Mouse (Mus musculus) liver, adult 2 months (tissue): ENCODE results near the gene Slc9a3r2.

Source experiments
- CTCF ChIP-seq: fragments of 200-500 bp; IDR thresholded peaks from 2 replicates; pipeline ENCODE4 v1.5.1; 2011; ENCODE audit warnings: low read depth, low read length, control low read depth
- POLR2A ChIP-seq: fragments of 200-500 bp; IDR thresholded peaks from 2 replicates; pipeline ENCODE4 v1.6.1; 2011; ENCODE audit warnings: low read length, control low read depth; ENCODE audit not compliant: insufficient read depth; ENCODE audit errors: extremely low read depth

- TF ChIP-seq CTCF (no peak), POLR2A (peak; percentile 65)
Observed at GRCm38 (mm10) chr17:24632167-24632812, 17.8 kb downstream of the Slc9a3r2 start, which contains the start of the genes Tsc2 and Nthl1.
